Mouse (Mus musculus) E14TG2a.4 (cell line): ENCODE data around the gene Fam166b.
A peak's percentile ranks its signal among the peaks of the same experiment; 100 is the strongest.

Experiments
- CTCF ChIP-seq: conservative IDR thresholded peaks from 2 replicates; pipeline ENCODE4 v1.5.1; 2014; ENCODE audit warnings: low read length
- NANOG ChIP-seq: IDR thresholded peaks from 2 replicates; pipeline ENCODE4 v1.6.1; 2014; ENCODE audit warnings: borderline replicate concordance, low read length, mixed read lengths

GRCm38 (mm10) chr4:43431690-43432089 is 2.8 kb upstream of the Fam166b start:
- no peak for TF ChIP-seq NANOG
- TF ChIP-seq CTCF, result peak; percentile 99
